Mouse (Mus musculus): Measurements from ENCODE around the gene Zbp1.

DNA sequence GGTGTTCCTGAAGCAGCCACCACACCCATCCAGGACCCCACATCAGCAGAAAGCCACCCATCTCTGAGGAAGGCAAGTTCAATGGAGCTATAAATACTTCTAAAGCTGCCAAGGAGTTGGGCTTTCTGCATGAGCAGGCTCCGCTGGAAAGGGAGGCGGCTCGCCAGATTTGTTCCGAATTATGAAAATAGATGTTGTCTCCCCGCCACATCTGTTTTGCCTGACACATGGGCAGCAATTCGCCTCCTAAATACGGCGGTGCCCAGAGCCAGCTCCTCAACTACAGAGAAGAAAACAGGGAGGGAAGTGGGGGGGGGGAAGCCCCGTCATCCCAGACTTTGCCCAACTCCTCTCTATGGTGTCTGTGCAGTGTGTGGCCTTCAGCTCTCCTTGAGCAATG, 33.0 kb upstream of the Zbp1 start:
- TF ChIP-seq CTCF (IDR thresholded peaks at IDR 0.05), result no peak
- TF ChIP-seq POLR2A (IDR thresholded peaks at IDR 0.05; ENCODE audit: insufficient read depth, low read depth, low read length), result no peak
- no peak for TF ChIP-seq EP300 (IDR thresholded peaks at IDR 0.05; ENCODE audit: insufficient read depth, low read depth, low read length)
